Comparison of ENCODE assay signal across 12 mouse cellular contexts in genomic region chrX:72907619-72908403, GRCm38 (mm10). TPM values are rescaled to one million over a fixed set of nuclear protein-coding genes. Genes with fewer than 3 reads are reported as not detected.
DNase-seq lines count a peak whose midpoint lies in the region; ATAC-seq lines count a peak whose summit lies in the region.
"Had no signal": no experiment of that assay in that cellular context is flagged by ENCODE, and none has a peak within 500 bp of the region (broad histone marks: within the 10 kb centered on the region; RNA-seq: fewer than 3 reads in every experiment).

No protein-coding gene starts in this region.

- no peak overlapping the region for H3K4me3 ChIP-seq in hindbrain, embryonic 11.5 days (ENCODE audit: low read depth, low read length)
- no peak overlapping the region for H3K4me3 ChIP-seq in hindbrain, embryonic 10.5 days
- H3K4me3 ChIP-seq in hindbrain, embryonic 14.5 days (replicated peaks; ENCODE audit: low read length), result no peak overlapping the region
- H3K4me3 ChIP-seq in midbrain, embryonic 13.5 days (replicated peaks), result no peak overlapping the region
- H3K4me3 ChIP-seq: heart, embryonic 15.5 days; layer of hippocampus, adult 2 months had no signal

- H3K27me3 ChIP-seq in hindbrain, embryonic 11.5 days (ENCODE audit: control insufficient read depth, insufficient read depth, low read length), result no peaks in the 10 kb centered on the region
- H3K27me3 ChIP-seq in hindbrain, embryonic 10.5 days (ENCODE audit: insufficient read depth, poor library complexity, severe bottlenecking), result no peaks in the 10 kb centered on the region
- no peaks in the 10 kb centered on the region for H3K27me3 ChIP-seq in hindbrain, embryonic 14.5 days (ENCODE audit: control insufficient read depth, insufficient read depth, low read length)
- H3K27me3 ChIP-seq in midbrain, embryonic 13.5 days, result no peaks in the 10 kb centered on the region
- H3K27me3 ChIP-seq: heart, embryonic 15.5 days had no signal

- H3K4me2 ChIP-seq in hindbrain, embryonic 11.5 days (replicated peaks; ENCODE audit: low read depth, low read length), result no peak overlapping the region
- H3K4me2 ChIP-seq in hindbrain, embryonic 14.5 days (replicated peaks), result 0 out of 2 replicates have a peak overlapping the region, but pooled peaks have one; percentile 12
- no peak overlapping the region for H3K4me2 ChIP-seq in midbrain, embryonic 13.5 days (replicated peaks)
- H3K4me2 ChIP-seq: heart, embryonic 15.5 days had no signal

- DNase-seq in hindbrain, embryonic 11.5 days (ENCODE audit: low spot score), result no peak
- no peak for DNase-seq in hindbrain, embryonic 10.5 days (ENCODE audit: low spot score)
- DNase-seq in R1 (ENCODE audit: low read depth, low spot score), result peak; percentile 1
- no peak for DNase-seq in hindbrain, embryonic 14.5 days (ENCODE audit: low spot score)
- no peak for DNase-seq in lung, postnatal 25 days (ENCODE audit: low spot score)
- no peak for DNase-seq in right cerebral cortex, postnatal 36 days (ENCODE audit: low spot score in 2 of 2)
- DNase-seq in urinary bladder, postnatal 36 days (ENCODE audit: low spot score in 2 of 2), result no peak
- DNase-seq: cerebellum, adult 11 months; right cerebral cortex, postnatal 25 days had no signal

- no peaks in the 10 kb centered on the region for H3K4me1 ChIP-seq in hindbrain, embryonic 11.5 days (replicated peaks; ENCODE audit: control insufficient read depth, insufficient read depth, low read length)
- H3K4me1 ChIP-seq in hindbrain, embryonic 10.5 days (replicated peaks), result no peaks in the 10 kb centered on the region
- H3K4me1 ChIP-seq in hindbrain, embryonic 14.5 days (replicated peaks; ENCODE audit: control insufficient read depth, insufficient read depth, low read length), result no peaks in the 10 kb centered on the region
- no peaks in the 10 kb centered on the region for H3K4me1 ChIP-seq in midbrain, embryonic 13.5 days (replicated peaks)
- H3K4me1 ChIP-seq: heart, embryonic 15.5 days had no signal

- H3K9ac ChIP-seq in hindbrain, embryonic 11.5 days (ENCODE audit: low read depth, low read length), result no peak overlapping the region
- no peak overlapping the region for H3K9ac ChIP-seq in hindbrain, embryonic 14.5 days
- H3K9ac ChIP-seq in midbrain, embryonic 13.5 days (replicated peaks), result no peak overlapping the region
- H3K9ac ChIP-seq: heart, embryonic 15.5 days had no signal

- H3K27ac ChIP-seq in hindbrain, embryonic 11.5 days (ENCODE audit: low read depth, low read length), result no peak overlapping the region
- no peak overlapping the region for H3K27ac ChIP-seq in hindbrain, embryonic 10.5 days
- H3K27ac ChIP-seq in hindbrain, embryonic 14.5 days, result peak overlapping the region; percentile 16; the same call in 1 of the 2 replicates
- no peak overlapping the region for H3K27ac ChIP-seq in midbrain, embryonic 13.5 days
- H3K27ac ChIP-seq: heart, embryonic 15.5 days; layer of hippocampus, adult 2 months had no signal

- peak; percentile 33 for ATAC-seq in hindbrain, embryonic 11.5 days (ENCODE audit: low FRiP score)
- ATAC-seq in hindbrain, embryonic 14.5 days (ENCODE audit: low FRiP score), result peak; percentile 73
- ATAC-seq in midbrain, embryonic 13.5 days, result peak; percentile 77

- 79% methylated on average over 6 of the region's 6 CpGs for WGBS in hindbrain, embryonic 11.5 days
- WGBS in hindbrain, embryonic 10.5 days, result 85% methylated on average over 6 of the region's 6 CpGs
- 76% methylated on average over 6 of the region's 6 CpGs for WGBS in hindbrain, embryonic 14.5 days
- WGBS in midbrain, embryonic 13.5 days, result 80% methylated on average over 6 of the region's 6 CpGs

- no peaks in the 10 kb centered on the region for H3K9me3 ChIP-seq in hindbrain, embryonic 11.5 days (ENCODE audit: control insufficient read depth, low read length)
- no peaks in the 10 kb centered on the region for H3K9me3 ChIP-seq in hindbrain, embryonic 10.5 days
- no peaks in the 10 kb centered on the region for H3K9me3 ChIP-seq in hindbrain, embryonic 14.5 days (ENCODE audit: control insufficient read depth, low read length)
- H3K9me3 ChIP-seq in midbrain, embryonic 13.5 days, result no peaks in the 10 kb centered on the region
- H3K9me3 ChIP-seq: heart, embryonic 15.5 days had no signal

- H3K36me3 ChIP-seq in hindbrain, embryonic 11.5 days (ENCODE audit: control insufficient read depth, insufficient read depth, low read length), result no peaks in the 10 kb centered on the region
- H3K36me3 ChIP-seq in hindbrain, embryonic 10.5 days, result no peaks in the 10 kb centered on the region
- H3K36me3 ChIP-seq in hindbrain, embryonic 14.5 days (replicated peaks; ENCODE audit: control insufficient read depth, insufficient read depth), result no peaks in the 10 kb centered on the region
- no peaks in the 10 kb centered on the region for H3K36me3 ChIP-seq in midbrain, embryonic 13.5 days
- H3K36me3 ChIP-seq: heart, embryonic 15.5 days had no signal

RNA-seq across cellular contexts. Expression of gene Cetn2, which starts 10.4 kb away (rescaled TPM):
- polyA plus RNA-seq in hindbrain, embryonic 11.5 days (2014; fragmentation: Nextera tagmentation; extraction: Ambion mirVana), result 123 and 127 TPM in 2 replicates
- 91.9 and 104 TPM in 2 replicates for polyA plus RNA-seq in hindbrain, embryonic 10.5 days (2016; fragmentation: Nextera tagmentation; extraction: Ambion mirVana)
- polyA plus RNA-seq in hindbrain, embryonic 14.5 days (2014; fragmentation: Nextera tagmentation; extraction: Ambion mirVana), result 78.6 and 81.5 TPM in 2 replicates
- 90.9 and 96.0 TPM in 2 replicates for polyA plus RNA-seq in midbrain, embryonic 13.5 days (2015; fragmentation: Nextera tagmentation; extraction: Ambion mirVana)

RNA-seq across cellular contexts. Expression of gene Nsdhl, which starts 10.5 kb away (rescaled TPM):
- 51.6 and 55.0 TPM in 2 replicates for polyA plus RNA-seq in hindbrain, embryonic 11.5 days (2014; fragmentation: Nextera tagmentation; extraction: Ambion mirVana)
- polyA plus RNA-seq in hindbrain, embryonic 10.5 days (2016; fragmentation: Nextera tagmentation; extraction: Ambion mirVana), result 37.4 and 42.9 TPM in 2 replicates
- 51.0 and 58.6 TPM in 2 replicates for polyA plus RNA-seq in hindbrain, embryonic 14.5 days (2014; fragmentation: Nextera tagmentation; extraction: Ambion mirVana)
- polyA plus RNA-seq in midbrain, embryonic 13.5 days (2015; fragmentation: Nextera tagmentation; extraction: Ambion mirVana), result 44.2 and 45.6 TPM in 2 replicates
